Mouse (Mus musculus): ENCODE measurements around the gene Rars.

GRCm38 (mm10) chr11:35798874-35799273, 35.4 kb downstream of the Rars start, which contains the start of gene Fbll1:
- TF ChIP-seq GATA1 (IDR thresholded peaks at IDR 0.05; ENCODE audit: low read length) (no peak), TAL1 (IDR thresholded peaks at IDR 0.05; ENCODE audit: low read length) (no peak)
